Mouse (Mus musculus) lung, adult 2 months (tissue): ENCODE data around the gene Slc29a3.

Experiments used
- CTCF ChIP-seq: fragments of 200-500 bp; IDR thresholded peaks from 2 replicates; pipeline ENCODE4 v1.5.1; 2011; ENCODE audit warnings: mild to moderate bottlenecking, low read length, control low read depth; ENCODE audit not compliant: insufficient read depth
- POLR2A ChIP-seq: fragments of 200-500 bp; IDR thresholded peaks from 2 replicates; pipeline ENCODE4 v1.6.1; 2011; ENCODE audit warnings: low read depth, mild to moderate bottlenecking, control low read depth, low read length, borderline replicate concordance; ENCODE audit errors: extremely low read depth

GRCm38 (mm10) chr10:60677319-60677718 lies 75.3 kb downstream of the Slc29a3 start:
- TF ChIP-seq POLR2A (no peak), CTCF (no peak)
